ENCODE assay signal across 20 mouse cellular contexts in the genomic region with DNA sequence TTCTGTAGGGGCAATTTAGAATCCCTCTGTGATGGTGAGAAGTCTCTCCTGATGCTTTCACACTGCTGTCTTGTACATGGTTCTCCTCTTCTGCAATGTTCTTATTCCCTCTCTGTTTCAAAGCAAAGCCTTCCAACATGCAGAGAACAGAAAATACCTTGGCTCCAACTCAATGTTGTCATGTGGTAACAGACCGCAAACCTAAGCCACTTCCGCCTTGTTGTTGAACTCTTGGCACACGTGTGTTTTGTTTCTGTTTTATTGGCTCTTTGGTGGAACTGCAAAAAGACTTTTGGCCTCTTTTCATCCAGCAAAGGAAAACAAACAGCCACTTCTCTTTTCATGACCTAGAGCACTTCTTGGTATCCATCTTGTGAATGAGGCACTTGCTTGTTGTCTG.
DNase-seq lines count a peak whose midpoint lies in the region; ATAC-seq lines count a peak whose summit lies in the region.
"Had no signal": no experiment of that assay in that cellular context is flagged by ENCODE, and none has a peak within 500 bp of the region (broad histone marks: within the 10 kb centered on the region; RNA-seq: fewer than 3 reads in every experiment).

No protein-coding gene starts in this region.

- 46% methylated on average over 3 of the region's 3 CpGs for WGBS in kidney, embryonic 16.5 days
- 82% methylated on average over 3 of the region's 3 CpGs for WGBS in liver, embryonic 11.5 days

- no peaks in the 10 kb centered on the region for H3K9me3 ChIP-seq in kidney, embryonic 16.5 days (ENCODE audit: low read length)
- no peaks in the 10 kb centered on the region for H3K9me3 ChIP-seq in liver, embryonic 11.5 days (ENCODE audit: control insufficient read depth, low read length)
- H3K9me3 ChIP-seq: G1E; heart, embryonic 10.5 days; limb, embryonic 13.5 days; lung, embryonic 15.5 days had no signal

- no peak for ATAC-seq in kidney, embryonic 16.5 days (ENCODE audit: low FRiP score, low TSS enrichment)
- ATAC-seq in liver, embryonic 11.5 days (replicated peaks; ENCODE audit: low FRiP score), result no peak
- ATAC-seq in megakaryocyte-erythroid progenitor cell, adult 5-6 weeks (replicated peaks; ENCODE audit: low FRiP score, low TSS enrichment, poor library complexity, severe bottlenecking), result no peak
- ATAC-seq: forebrain, embryonic 16.5 days; inflammation-experienced regulatory T-cells, adult 6 months had no signal

- intact Hi-C loops in heart, postnatal 25 days (cut with DNase I), result no loop called here

- no peak overlapping the region for H3K4me2 ChIP-seq in kidney, embryonic 16.5 days (replicated peaks; ENCODE audit: low read depth, low read length)
- no peak overlapping the region for H3K4me2 ChIP-seq in liver, embryonic 11.5 days
- H3K4me2 ChIP-seq: limb, embryonic 13.5 days; lung, embryonic 15.5 days; midbrain, embryonic 11.5 days had no signal

- DNase-seq in heart, adult 18-20 months, result peak; percentile 25 to 49
- DNase-seq in heart, postnatal 25 days (ENCODE audit: low spot score), result no peak
- peak; percentile 6 to 12 for DNase-seq in kidney, postnatal 36 days
- DNase-seq in thymus, postnatal 4 days, result peak; percentile 8
- DNase-seq in thymus, postnatal 10 days (ENCODE audit: low spot score in 2 of 2), result no peak
- DNase-seq in liver, embryonic 11.5 days (ENCODE audit: low spot score), result no peak
- DNase-seq: adrenal gland, postnatal 25 days; cerebellum, adult 9-11 months; gastrocnemius, adult 2 months; retina, postnatal 1 day had no signal

- H3K4me1 ChIP-seq in kidney, embryonic 16.5 days (ENCODE audit: insufficient read depth, low read length), result no peaks in the 10 kb centered on the region
- no peaks in the 10 kb centered on the region for H3K4me1 ChIP-seq in liver, embryonic 11.5 days (replicated peaks; ENCODE audit: control insufficient read depth, insufficient read depth, low read length)
- H3K4me1 ChIP-seq: heart, embryonic 10.5 days; lung, embryonic 15.5 days had no signal

- H3K27ac ChIP-seq in kidney, embryonic 16.5 days (ENCODE audit: low read length), result no peak overlapping the region
- H3K27ac ChIP-seq in liver, embryonic 11.5 days (ENCODE audit: low read depth, low read length), result no peak overlapping the region
- H3K27ac ChIP-seq: gastrocnemius, adult 2 months; heart, embryonic 10.5 days; left cerebral cortex, adult 2 months; limb, embryonic 13.5 days; lung, embryonic 15.5 days had no signal

- H3K36me3 ChIP-seq in kidney, embryonic 16.5 days (ENCODE audit: insufficient read depth, low read length), result no peaks in the 10 kb centered on the region
- no peaks in the 10 kb centered on the region for H3K36me3 ChIP-seq in liver, embryonic 11.5 days (ENCODE audit: control insufficient read depth, insufficient read depth, low read length)
- H3K36me3 ChIP-seq: G1E; heart, embryonic 10.5 days; limb, embryonic 13.5 days; lung, embryonic 15.5 days had no signal

- no peak overlapping the region for H3K4me3 ChIP-seq in kidney, embryonic 16.5 days (ENCODE audit: low read length)
- H3K4me3 ChIP-seq in liver, embryonic 11.5 days (ENCODE audit: low read depth, low read length), result no peak overlapping the region
- H3K4me3 ChIP-seq: gastrocnemius, adult 2 months; heart, embryonic 10.5 days; left cerebral cortex, adult 2 months; limb, embryonic 13.5 days; lung, embryonic 15.5 days had no signal

- no peak overlapping the region for H3K9ac ChIP-seq in kidney, embryonic 16.5 days (replicated peaks; ENCODE audit: low read length)
- no peak overlapping the region for H3K9ac ChIP-seq in liver, embryonic 11.5 days (ENCODE audit: low read depth, low read length)
- H3K9ac ChIP-seq: limb, embryonic 13.5 days; lung, embryonic 15.5 days had no signal

- no peaks in the 10 kb centered on the region for H3K27me3 ChIP-seq in kidney, embryonic 16.5 days (ENCODE audit: insufficient read depth, low read length)
- no peaks in the 10 kb centered on the region for H3K27me3 ChIP-seq in liver, embryonic 11.5 days (replicated peaks; ENCODE audit: control insufficient read depth, insufficient read depth, low read length)
- H3K27me3 ChIP-seq: limb, embryonic 13.5 days; lung, embryonic 15.5 days had no signal

Comparison
In these comparisons a context has a peak if more than half of its experiments do, and no peak if none do; other contexts are left out.
1. DNase-seq: peak in heart, adult 18-20 months (2 of 2), kidney, postnatal 36 days (2 of 2) and thymus, postnatal 4 days (single experiment); none in heart, postnatal 25 days (single experiment), thymus, postnatal 10 days (0 of 2) and liver, embryonic 11.5 days (single experiment).